Mouse (Mus musculus): ENCODE measurements around the gene Apol6. TPM values are rescaled to one million over a fixed set of nuclear protein-coding genes. Genes with fewer than 3 reads are reported as not detected.

Apol6 gene
- 0.23 TPM in 1 of 2 replicates, not detected in the other for polyA plus RNA-seq (2015; fragmentation: Nextera tagmentation; extraction: Ambion mirVana)

GRCm38 (mm10) chr15:77044597-77045320, at the start of gene Apol6:
Gene Apol6, plus strand, starts transcription at chr15:77044729.
- 86% methylated on average over 12 of the region's 12 CpGs for WGBS
- H3K27me3 ChIP-seq, result no peaks in the 10 kb centered on the region
- no peak within 1 kb of the TSS for H3K4me2 ChIP-seq
- no peak within 1 kb of the TSS for H3K4me3 ChIP-seq (replicated peaks)
- H3K27ac ChIP-seq, result no peak within 1 kb of the TSS
- no peak for ATAC-seq (replicated peaks; ENCODE audit: low FRiP score)
- H3K36me3 ChIP-seq, result no peaks in the 10 kb centered on the region
- H3K9me3 ChIP-seq (replicated peaks), result no peaks in the 10 kb centered on the region
- no peak within 1 kb of the TSS for H3K9ac ChIP-seq
- peaks cover 12% of the 10 kb centered on the region for H3K4me1 ChIP-seq

- H3K4me3 ChIP-seq (replicated peaks), result no peak overlapping the region
- H3K27ac ChIP-seq, result no peak overlapping the region
- no peak for ATAC-seq (replicated peaks; ENCODE audit: low FRiP score)
- 76% methylated on average over 2 of the region's 2 CpGs for WGBS
- no peak overlapping the region for H3K4me2 ChIP-seq
- H3K27me3 ChIP-seq, result peaks cover 5% of the 10 kb centered on the region; the same call in 1 of the 2 replicates
- no peak overlapping the region for H3K9ac ChIP-seq
- no peaks in the 10 kb centered on the region for H3K9me3 ChIP-seq (replicated peaks)
- H3K4me1 ChIP-seq, result no peaks in the 10 kb centered on the region
- no peaks in the 10 kb centered on the region for H3K36me3 ChIP-seq
Measured at GRCm38 (mm10) chr15:76998048-76998447, 46.5 kb upstream of the Apol6 start.

DNA sequence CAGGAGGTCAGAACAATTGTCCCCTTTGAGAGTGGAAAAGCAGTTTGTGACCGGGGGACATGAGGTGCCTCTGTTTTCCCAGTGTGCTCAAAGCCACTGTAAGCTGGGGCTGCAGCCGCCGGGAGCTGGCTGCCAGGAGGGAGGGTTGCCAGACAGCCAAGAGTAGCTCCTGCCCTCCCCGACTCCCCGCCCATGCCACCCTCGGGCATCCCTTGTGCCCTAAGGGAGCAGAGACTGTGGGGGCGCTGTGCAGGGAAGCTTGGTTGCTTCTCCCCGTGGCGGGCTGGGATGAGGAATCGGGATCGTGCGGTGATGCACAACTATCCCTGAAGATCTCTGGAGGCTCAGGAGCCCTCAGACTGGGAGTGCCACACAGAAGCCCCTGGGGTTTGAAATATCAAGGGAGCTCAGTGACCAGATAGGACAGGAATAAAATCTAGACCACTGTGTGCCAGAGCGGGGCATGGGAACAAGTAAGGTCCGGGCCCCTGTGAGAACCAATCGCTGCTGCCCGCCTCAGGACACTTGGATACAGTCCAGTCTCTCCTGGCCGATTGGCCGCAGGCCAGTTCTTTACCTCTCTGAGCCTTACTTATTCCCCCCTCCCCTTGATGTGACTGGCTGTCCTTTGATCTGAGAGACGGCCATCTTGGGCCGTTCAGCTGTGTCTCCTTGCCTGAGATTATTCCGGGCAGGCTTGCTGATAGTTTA, 45.5 kb upstream of the Apol6 start:
- ATAC-seq (replicated peaks; ENCODE audit: low FRiP score), result no peak
- Histone ChIP-seq H3K27me3 (peaks cover 5% of the 10 kb centered on the region; the same call in 1 of the 2 replicates), H3K4me1 (no peaks in the 10 kb centered on the region), H3K4me2 (peak overlapping the region; percentile 33), H3K9ac (no peak overlapping the region), H3K4me3 (replicated peaks) (no peak overlapping the region), H3K27ac (no peak overlapping the region), H3K36me3 (no peaks in the 10 kb centered on the region), H3K9me3 (replicated peaks) (no peaks in the 10 kb centered on the region)
- WGBS, result 51% methylated on average over 21 of the region's 21 CpGs

- no peak for ATAC-seq (replicated peaks; ENCODE audit: low FRiP score)
- H3K4me3 ChIP-seq (replicated peaks), result no peak overlapping the region
- H3K27ac ChIP-seq, result no peak overlapping the region
- WGBS, result 84% methylated on average over 3 of the region's 3 CpGs
- H3K9me3 ChIP-seq (replicated peaks), result no peaks in the 10 kb centered on the region
- no peak overlapping the region for H3K4me2 ChIP-seq
- H3K9ac ChIP-seq, result no peak overlapping the region
- peaks cover 5% of the 10 kb centered on the region; the same call in 1 of the 2 replicates for H3K27me3 ChIP-seq
- no peaks in the 10 kb centered on the region for H3K36me3 ChIP-seq
- H3K4me1 ChIP-seq, result no peaks in the 10 kb centered on the region
Measured at GRCm38 (mm10) chr15:77003173-77003867, 41.2 kb upstream of the Apol6 start.

DNA sequence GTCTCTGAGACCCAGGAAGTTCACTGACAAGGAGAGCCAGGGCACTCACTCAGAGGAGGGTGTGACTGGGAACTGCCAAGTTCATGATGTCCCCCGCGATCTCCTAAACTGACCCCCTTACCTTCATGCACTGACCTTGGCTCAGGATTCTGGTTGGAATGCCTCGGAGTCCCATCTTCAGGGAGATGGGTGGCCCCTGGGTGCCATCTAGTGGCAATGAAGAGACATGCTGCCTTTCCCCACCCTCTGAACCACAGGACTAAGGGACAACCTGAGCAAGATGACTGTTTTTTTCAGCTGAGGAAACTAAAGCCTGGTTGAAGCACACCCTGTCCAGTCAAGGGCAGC, 40.7 kb upstream of the Apol6 start:
- no peaks in the 10 kb centered on the region for H3K4me1 ChIP-seq
- H3K9me3 ChIP-seq (replicated peaks), result no peaks in the 10 kb centered on the region
- ATAC-seq (replicated peaks; ENCODE audit: low FRiP score), result no peak; the same call in 1 of the 2 replicates
- no peak overlapping the region for H3K27ac ChIP-seq
- 12% methylated on average over 3 of the region's 3 CpGs for WGBS
- no peak overlapping the region for H3K4me3 ChIP-seq (replicated peaks)
- H3K9ac ChIP-seq, result no peak overlapping the region
- 0 out of 2 replicates have a peak, but pooled peaks cover under 1% of the 10 kb centered on the region for H3K27me3 ChIP-seq
- no peak overlapping the region for H3K4me2 ChIP-seq
- H3K36me3 ChIP-seq, result no peaks in the 10 kb centered on the region

DNA sequence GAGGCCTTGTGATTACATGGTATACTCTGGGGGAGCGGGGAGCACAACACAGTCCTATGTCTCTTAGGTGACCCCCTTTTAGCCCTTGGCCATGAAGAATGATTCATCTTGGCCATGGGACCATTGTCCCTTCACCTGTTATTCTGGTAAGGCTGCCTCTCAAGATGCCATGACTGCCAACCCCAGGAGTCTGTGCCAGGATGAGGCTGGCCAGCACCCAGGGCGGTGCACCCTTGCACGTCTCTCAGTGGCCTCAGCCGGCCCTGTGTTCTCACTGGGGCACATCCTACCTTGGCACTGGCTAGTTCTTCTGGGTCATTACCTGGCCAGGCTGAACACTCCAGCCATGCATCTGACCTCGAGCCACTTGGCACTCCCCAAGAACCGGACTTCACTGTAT, 35.7 kb upstream of the Apol6 start:
- no peak overlapping the region for H3K4me2 ChIP-seq
- H3K9ac ChIP-seq, result no peak overlapping the region
- peaks cover 9% of the 10 kb centered on the region for H3K4me1 ChIP-seq
- no peak for ATAC-seq (replicated peaks; ENCODE audit: low FRiP score)
- H3K27ac ChIP-seq, result no peak overlapping the region
- WGBS, result 90% methylated on average over 6 of the region's 6 CpGs
- H3K4me3 ChIP-seq (replicated peaks), result no peak overlapping the region
- H3K36me3 ChIP-seq, result no peaks in the 10 kb centered on the region
- H3K27me3 ChIP-seq, result no peaks in the 10 kb centered on the region
- no peaks in the 10 kb centered on the region for H3K9me3 ChIP-seq (replicated peaks)

DNA sequence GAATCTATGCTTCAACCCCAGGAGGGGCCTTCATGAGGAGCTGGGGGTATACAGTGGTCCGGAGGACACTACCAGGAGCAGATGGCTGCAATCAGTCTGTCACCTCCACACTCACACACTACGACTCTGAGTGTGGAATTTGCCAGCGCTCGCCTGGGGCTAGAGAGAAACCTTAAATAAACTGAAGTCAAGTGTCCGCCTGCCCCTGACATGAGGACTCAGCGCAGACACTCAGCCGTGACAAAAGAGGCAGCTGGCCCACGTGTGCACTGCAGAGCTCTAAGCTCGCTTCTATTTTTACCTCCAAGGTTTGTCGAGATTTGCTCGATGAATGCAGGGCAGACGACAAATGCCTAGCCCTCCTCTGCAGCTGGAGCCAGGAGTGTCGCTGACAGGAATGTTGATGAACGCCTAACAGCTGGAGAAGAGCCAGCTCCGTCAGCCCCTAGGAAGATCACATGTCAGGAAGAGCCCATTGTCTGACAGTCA, 30.7 kb upstream of the Apol6 start:
- no peaks in the 10 kb centered on the region for H3K9me3 ChIP-seq (replicated peaks)
- peak overlapping the region; percentile 34 for H3K4me2 ChIP-seq
- H3K4me3 ChIP-seq (replicated peaks), result no peak overlapping the region
- peak overlapping the region; percentile 66 for H3K27ac ChIP-seq
- H3K36me3 ChIP-seq, result no peaks in the 10 kb centered on the region
- ATAC-seq (replicated peaks; ENCODE audit: low FRiP score), result peak; percentile 33; the same call in 1 of the 2 replicates
- H3K9ac ChIP-seq, result no peak overlapping the region
- H3K4me1 ChIP-seq, result peaks cover 23% of the 10 kb centered on the region
- WGBS, result 3% methylated on average over 15 of the region's 15 CpGs
- no peaks in the 10 kb centered on the region for H3K27me3 ChIP-seq

DNA sequence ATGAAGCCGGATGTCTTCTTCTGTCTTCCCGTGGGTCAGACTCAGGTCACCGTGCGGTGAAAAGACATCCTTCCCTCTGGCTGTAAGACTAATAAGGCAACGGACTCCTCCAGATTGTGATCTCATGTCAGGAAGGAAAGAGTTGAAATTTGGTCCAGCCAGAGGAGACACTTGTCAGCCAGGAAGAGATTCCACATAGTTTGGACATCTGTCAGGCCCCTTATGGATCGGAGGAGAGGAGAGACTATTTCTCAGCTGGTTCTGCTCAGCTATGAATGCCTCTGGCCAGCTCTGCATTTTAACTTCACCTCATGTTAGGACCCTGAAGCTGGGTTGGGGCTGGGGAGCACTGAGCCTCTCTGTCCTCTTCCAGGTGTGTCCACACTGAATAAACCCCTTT, 30.1 kb upstream of the Apol6 start:
- H3K4me1 ChIP-seq, result peaks cover 23% of the 10 kb centered on the region
- H3K9me3 ChIP-seq (replicated peaks), result no peaks in the 10 kb centered on the region
- H3K36me3 ChIP-seq, result no peaks in the 10 kb centered on the region
- H3K27ac ChIP-seq, result peak overlapping the region; percentile 66
- no peak overlapping the region for H3K4me2 ChIP-seq
- no peak overlapping the region for H3K9ac ChIP-seq
- H3K4me3 ChIP-seq (replicated peaks), result no peak overlapping the region
- no peak for ATAC-seq (replicated peaks; ENCODE audit: low FRiP score)
- H3K27me3 ChIP-seq, result no peaks in the 10 kb centered on the region
- 33% methylated on average over 6 of the region's 6 CpGs for WGBS

GRCm38 (mm10) chr15:77014985-77015384, 29.5 kb upstream of the Apol6 start:
- 43% methylated on average over 4 of the region's 4 CpGs for WGBS
- H3K9me3 ChIP-seq (replicated peaks), result no peaks in the 10 kb centered on the region
- H3K27me3 ChIP-seq, result no peaks in the 10 kb centered on the region
- H3K36me3 ChIP-seq, result no peaks in the 10 kb centered on the region
- ATAC-seq (replicated peaks; ENCODE audit: low FRiP score), result no peak
- H3K4me3 ChIP-seq (replicated peaks), result no peak overlapping the region
- peak overlapping the region; percentile 66 for H3K27ac ChIP-seq
- H3K4me1 ChIP-seq, result peaks cover 23% of the 10 kb centered on the region
- H3K9ac ChIP-seq, result no peak overlapping the region
- H3K4me2 ChIP-seq, result no peak overlapping the region

GRCm38 (mm10) chr15:77016509-77016908, 28.0 kb upstream of the Apol6 start:
- Histone ChIP-seq H3K4me3 (replicated peaks) (no peak overlapping the region), H3K27ac (no peak overlapping the region), H3K9me3 (replicated peaks) (no peaks in the 10 kb centered on the region), H3K4me1 (peaks cover 28% of the 10 kb centered on the region), H3K27me3 (no peaks in the 10 kb centered on the region), H3K9ac (no peak overlapping the region), H3K4me2 (no peak overlapping the region), H3K36me3 (no peaks in the 10 kb centered on the region)
- 95% methylated on average over 6 of the region's 6 CpGs for WGBS
- no peak for ATAC-seq (replicated peaks; ENCODE audit: low FRiP score)

GRCm38 (mm10) chr15:77017897-77018296, 26.6 kb upstream of the Apol6 start:
- ATAC-seq (replicated peaks; ENCODE audit: low FRiP score), result no peak
- Histone ChIP-seq H3K36me3 (no peaks in the 10 kb centered on the region), H3K4me1 (peaks cover 29% of the 10 kb centered on the region)

More at GRCm38 (mm10) chr15:77017897-77018296, 26.6 kb upstream of the Apol6 start:
- no peaks in the 10 kb centered on the region for H3K27me3 ChIP-seq
- no peak overlapping the region for H3K9ac ChIP-seq
- no peaks in the 10 kb centered on the region for H3K9me3 ChIP-seq (replicated peaks)
- H3K4me2 ChIP-seq, result no peak overlapping the region
- H3K4me3 ChIP-seq (replicated peaks), result no peak overlapping the region
- no peak overlapping the region for H3K27ac ChIP-seq

All from kidney, embryonic 15.5 days (tissue).